8 mouse cellular contexts compared by ENCODE assay signal in genomic region chr8:121619401-121619995, GRCm38 (mm10). TPM values are rescaled to one million over a fixed set of nuclear protein-coding genes. Genes with fewer than 3 reads are reported as not detected.
DNase-seq lines count a peak whose midpoint lies in the region; ATAC-seq and TF ChIP-seq lines count a peak whose summit lies in the region.
"Had no signal": no experiment of that assay in that cellular context is flagged by ENCODE, and none has a peak within 500 bp of the region (broad histone marks: within the 10 kb centered on the region; RNA-seq: fewer than 3 reads in every experiment).

No protein-coding gene starts in this region.

- TF ChIP-seq POLR2A in olfactory bulb, adult 2 months (IDR thresholded peaks at IDR 0.05; ENCODE audit: insufficient read depth, low read depth, low read length) = no peak

- no peaks in the 10 kb centered on the region for H3K27me3 ChIP-seq in hindbrain, embryonic 12.5 days

- DNase-seq in adipocyte (ENCODE audit: low spot score) (peak; percentile 81), liver (peak; percentile 28)
- DNase-seq in adrenal gland, postnatal 36 days = peak; percentile 68 to 83
- DNase-seq in left cerebral cortex, adult 18-20 months (ENCODE audit: low spot score in 2 of 2) = no peak
- no peak for DNase-seq in embryo, embryonic 9.5 days (ENCODE audit: extremely low spot score)

- 0 out of 2 replicates have a peak overlapping the region, but pooled peaks have one; percentile 18 for H3K9ac ChIP-seq in hindbrain, embryonic 12.5 days

- H3K4me2 ChIP-seq in hindbrain, embryonic 12.5 days (replicated peaks) = no peak overlapping the region

- H3K27ac ChIP-seq in hindbrain, embryonic 12.5 days = peak overlapping the region; percentile 40; the same call in 1 of the 2 replicates
- peak overlapping the region; percentile 52 for H3K27ac ChIP-seq in olfactory bulb, adult 2 months (ENCODE audit: insufficient read depth, low read depth, low read length)
- H3K27ac ChIP-seq: macrophage had no signal

- peaks cover 26% of the 10 kb centered on the region for H3K4me1 ChIP-seq in hindbrain, embryonic 12.5 days
- peaks cover 67% of the 10 kb centered on the region for H3K4me1 ChIP-seq in olfactory bulb, adult 2 months (ENCODE audit: control insufficient read depth, insufficient read depth, low read length)

- peaks cover 37% of the 10 kb centered on the region for H3K36me3 ChIP-seq in hindbrain, embryonic 12.5 days

- no peak for ATAC-seq in hindbrain, embryonic 12.5 days (ENCODE audit: low FRiP score)

- no peak overlapping the region for H3K4me3 ChIP-seq in hindbrain, embryonic 12.5 days
- H3K4me3 ChIP-seq in olfactory bulb, adult 2 months (ENCODE audit: insufficient read depth, low read depth, low read length) = no peak overlapping the region

- 79% methylated on average over 7 of the region's 7 CpGs for WGBS in hindbrain, embryonic 12.5 days
- 27% methylated on average over 7 of the region's 7 CpGs for WGBS in olfactory bulb, adult 2 months

- H3K9me3 ChIP-seq in hindbrain, embryonic 12.5 days (replicated peaks) = no peaks in the 10 kb centered on the region

- TF ChIP-seq CTCF in olfactory bulb, adult 2 months (IDR thresholded peaks at IDR 0.05; ENCODE audit: insufficient read depth, low read depth, low read length) = no peak

RNA-seq across cellular contexts. Expression of gene Map1lc3b, which starts 29.3 kb away (rescaled TPM):
- total RNA-seq in adrenal gland, postnatal 36 days (2021) = 100 to 1,000 TPM; 179 to 206 TPM
- 292 and 300 TPM in 2 replicates for polyA plus RNA-seq in hindbrain, embryonic 12.5 days (2016; fragmentation: Nextera tagmentation; extraction: Ambion mirVana)
- not detected in 2 replicates for polyA plus RNA-seq in olfactory bulb, adult 2 months (2012; ENCODE audit: insufficient read depth, insufficient read length, low replicate concordance, missing spikeins)
- total RNA-seq in left cerebral cortex, adult 18-20 months (2021) = 100 to 1,000 TPM; 187 to 190 TPM

RNA-seq across cellular contexts. Expression of gene Zcchc14, which starts 33.2 kb away (rescaled TPM):
- 10 to 100 TPM; 43.4 to 53.4 TPM for total RNA-seq in adrenal gland, postnatal 36 days (2021)
- polyA plus RNA-seq in hindbrain, embryonic 12.5 days (2016; fragmentation: Nextera tagmentation; extraction: Ambion mirVana) = 26.5 and 27.6 TPM in 2 replicates
- not detected in 2 replicates for polyA plus RNA-seq in olfactory bulb, adult 2 months (2012; ENCODE audit: insufficient read depth, insufficient read length, low replicate concordance, missing spikeins)
- 10 to 100 TPM; 63.2 to 68.7 TPM for total RNA-seq in left cerebral cortex, adult 18-20 months (2021)

RNA-seq across cellular contexts. Expression of gene Fbxo31, which starts 40.9 kb away (rescaled TPM):
- 10 to 100 TPM; 45.4 to 54.8 TPM for total RNA-seq in adrenal gland, postnatal 36 days (2021)
- polyA plus RNA-seq in hindbrain, embryonic 12.5 days (2016; fragmentation: Nextera tagmentation; extraction: Ambion mirVana) = 25.3 and 27.0 TPM in 2 replicates
- polyA plus RNA-seq in olfactory bulb, adult 2 months (2012; ENCODE audit: insufficient read depth, insufficient read length, low replicate concordance, missing spikeins) = not detected in 2 replicates
- 100 to 1,000 TPM; 104 to 105 TPM for total RNA-seq in left cerebral cortex, adult 18-20 months (2021)

Comparison
In these comparisons a context has a peak if more than half of its experiments do, and no peak if none do; other contexts are left out.
1. DNase-seq: peak in adipocyte (single experiment), adrenal gland, postnatal 36 days (2 of 2) and liver (single experiment); none in left cerebral cortex, adult 18-20 months (0 of 2) and embryo, embryonic 9.5 days (single experiment).